Mouse (Mus musculus) layer of hippocampus, adult 9-11 months (tissue): ENCODE results near the gene Ugt2a1.
"Not testable (repeated sequence)": the region's sequence is repeated elsewhere in the genome, so short reads cannot be mapped to it uniquely, and the experiment has no call there.

Source experiments
- DNase-seq: peaks from one replicate; pipeline ENCODE4 v3.0.0; 2022

Gene Ugt2a1

DNA sequence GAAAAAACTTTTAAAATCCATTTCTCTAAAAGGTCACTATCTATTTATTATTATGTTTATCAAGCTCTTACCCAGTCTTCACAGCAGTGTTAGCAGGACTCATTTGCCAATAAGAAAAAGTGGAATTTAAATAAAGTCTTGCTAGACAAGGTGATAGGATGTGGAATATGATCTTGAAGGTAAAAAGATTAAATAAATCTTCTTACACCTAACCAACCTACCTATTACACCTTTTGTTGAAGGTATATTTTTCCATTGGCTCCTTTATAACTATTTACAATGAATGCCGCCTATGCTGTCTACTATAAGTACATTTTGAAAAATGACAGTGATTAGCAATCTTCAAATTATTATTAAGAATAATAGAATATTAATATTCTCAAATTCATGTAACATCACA, at the start of gene Ugt2a1:
TSS of gene Ugt2a1 (minus strand) at position 101 of the 400 bp plus-strand sequence.
- no peak for DNase-seq

DNA sequence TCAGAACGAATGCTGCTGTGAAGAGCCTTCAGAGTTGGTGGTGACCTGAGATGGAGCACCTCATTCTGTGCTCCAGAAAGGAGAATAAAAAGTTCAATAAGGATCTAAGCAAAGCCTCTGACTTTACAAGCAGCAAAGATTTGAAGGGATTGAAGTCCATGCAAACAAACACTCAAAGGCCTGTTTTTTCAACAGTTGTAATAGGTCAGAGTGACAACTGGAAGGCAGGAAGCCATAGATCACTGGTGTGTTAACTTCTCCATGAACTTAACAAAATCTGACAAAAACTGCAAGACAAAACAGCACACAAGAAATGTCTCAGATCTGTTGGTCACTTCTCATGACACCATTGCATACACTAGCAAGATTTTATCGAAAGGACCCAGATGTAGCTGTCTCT, 47.4 kb upstream of the Ugt2a1 start, which contains the start of gene Sult1b1:
TSS of gene Sult1b1 (minus strand) at position 85 of the 400 bp plus-strand sequence.
- no peak for DNase-seq

- DNase-seq, result no peak
Measured at GRCm38 (mm10) chr5:87535994-87536644, 45.4 kb upstream of the Ugt2a1 start.

DNA sequence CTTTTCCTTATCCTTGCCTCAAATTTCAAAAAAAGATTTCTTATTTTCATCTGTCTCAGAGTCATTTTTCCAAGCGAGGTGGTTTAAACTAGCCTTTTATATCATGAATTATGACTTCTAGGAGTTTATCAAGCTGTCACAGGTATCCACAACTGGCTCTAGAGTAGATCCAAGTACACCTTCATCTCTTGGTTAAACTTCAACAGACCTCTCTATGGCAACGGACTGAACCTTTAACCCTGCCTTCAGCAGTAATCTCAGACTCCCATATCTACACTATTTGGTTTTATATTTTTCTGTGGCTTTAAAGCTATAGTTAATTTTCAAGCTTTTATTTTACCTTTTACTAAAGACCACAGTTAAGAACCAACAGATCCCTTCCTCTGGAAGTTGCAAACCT, 41.6 kb upstream of the Ugt2a1 start:
- DNase-seq, result no peak

GRCm38 (mm10) chr5:87523561-87523960, 32.9 kb upstream of the Ugt2a1 start:
- DNase-seq, result not testable (repeated sequence)

- DNase-seq, result no peak
Measured at GRCm38 (mm10) chr5:87505776-87506458, 15.2 kb upstream of the Ugt2a1 start.

- DNase-seq, result no peak
Measured at GRCm38 (mm10) chr5:87502687-87503086, 12.0 kb upstream of the Ugt2a1 start.

DNA sequence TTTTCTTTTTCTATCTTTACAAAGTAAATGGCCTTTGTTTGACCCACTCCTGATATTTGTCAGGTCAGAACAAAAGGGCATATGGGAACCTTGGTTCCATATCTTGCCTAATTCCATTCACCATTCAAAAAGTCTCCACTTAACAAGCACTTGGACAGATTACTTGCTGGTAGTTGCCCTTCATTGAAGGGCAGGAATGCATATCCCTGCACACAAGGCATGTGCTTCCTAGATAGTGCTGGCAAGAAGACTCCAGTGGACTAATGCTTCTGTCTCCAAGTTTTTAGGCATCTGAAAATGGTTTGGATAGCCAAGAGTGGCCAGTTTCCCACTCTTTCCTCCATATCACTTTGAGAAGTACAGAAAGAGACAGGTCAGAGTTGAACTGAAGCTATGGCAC, 8.7 kb upstream of the Ugt2a1 start:
- no peak for DNase-seq

DNA sequence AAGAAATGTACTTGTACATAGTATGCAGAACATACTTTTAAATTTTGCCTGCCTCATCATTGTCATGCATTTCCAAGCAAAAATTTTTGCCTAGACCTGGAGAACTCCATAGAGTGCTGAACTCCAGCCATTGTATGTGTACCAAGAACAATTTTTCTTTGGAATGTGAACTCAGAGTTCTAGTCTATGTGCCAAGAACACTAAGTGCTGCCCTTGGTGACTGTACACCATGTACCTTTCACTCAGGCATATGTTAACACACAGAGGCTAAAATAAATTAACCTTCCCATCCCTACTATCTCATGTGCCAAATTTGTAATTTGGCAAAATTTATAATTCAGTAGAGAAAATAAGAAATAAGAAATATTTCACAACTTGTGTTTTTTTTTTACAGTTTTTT, 8.3 kb upstream of the Ugt2a1 start:
- DNase-seq, result no peak

DNA sequence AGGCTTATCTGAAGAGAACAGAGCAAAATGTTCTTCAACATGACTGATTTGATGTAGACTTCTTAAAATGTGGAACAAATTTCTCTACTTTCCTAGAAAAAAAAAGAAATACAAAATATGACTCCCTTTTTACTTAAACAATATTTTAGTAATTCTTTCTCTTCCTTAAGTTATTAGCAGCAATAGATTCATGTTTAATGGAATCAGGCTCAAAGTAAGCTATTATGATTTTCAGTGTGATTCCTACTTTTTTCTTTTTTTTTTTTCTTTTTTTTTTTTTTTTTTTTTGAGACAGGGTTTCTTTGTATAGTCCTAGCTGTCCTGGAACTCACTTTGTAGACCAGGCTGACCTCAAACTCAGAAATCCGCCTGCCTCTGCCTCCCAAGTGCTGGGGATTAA, 4.0 kb downstream of the Ugt2a1 start, which contains the start of gene Gm43638:
TSS of gene Gm43638 (minus strand) at position 101 of the 400 bp plus-strand sequence.
- not testable (repeated sequence) for DNase-seq

- DNase-seq, result no peak
Measured at GRCm38 (mm10) chr5:87482160-87482559, 8.5 kb downstream of the Ugt2a1 start, which contains the start of gene Ugt2a2. Gene Ugt2a2, minus strand, starts transcription at chr5:87482260.

DNA sequence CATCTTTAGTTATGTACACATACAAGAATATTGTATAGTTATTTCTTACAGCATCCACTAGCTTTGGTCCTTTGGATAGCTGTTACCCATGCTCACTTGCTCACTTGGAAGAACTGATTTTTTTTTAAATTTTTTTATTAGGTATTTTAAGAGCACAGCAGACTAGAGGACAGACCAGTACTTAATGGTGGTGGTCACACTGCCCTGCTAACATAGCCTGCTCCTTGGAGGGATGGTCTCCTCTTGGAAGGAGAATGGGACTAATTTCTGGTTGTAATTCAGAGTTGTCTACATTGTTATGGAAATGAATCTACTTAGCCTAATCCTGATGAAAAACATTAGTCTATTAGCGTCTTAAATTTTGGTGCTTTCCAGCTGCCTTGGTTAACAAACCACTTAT, 31.9 kb downstream of the Ugt2a1 start:
- DNase-seq, result no peak

DNA sequence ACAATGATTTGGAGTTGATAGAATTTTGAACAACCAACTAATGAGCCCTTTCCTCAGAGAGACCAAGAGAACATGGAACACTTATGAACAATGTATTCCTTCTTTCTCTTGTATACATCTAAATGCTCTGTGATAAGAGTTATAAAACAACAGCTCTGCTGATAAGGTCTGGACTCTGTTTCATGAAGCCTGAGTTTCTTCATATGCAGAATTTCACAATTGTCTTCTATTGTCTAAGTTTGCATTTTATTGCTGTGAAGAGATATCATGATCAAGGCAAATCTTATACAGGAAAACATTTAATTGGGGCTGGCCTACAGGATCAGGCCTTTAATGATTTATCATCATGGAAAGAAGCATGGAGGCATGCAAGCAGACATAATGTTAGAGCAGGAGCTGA, 33.0 kb downstream of the Ugt2a1 start:
- no peak for DNase-seq

GRCm38 (mm10) chr5:87456216-87456850, 34.3 kb downstream of the Ugt2a1 start:
- DNase-seq, result no peak

- no peak for DNase-seq
Measured at GRCm38 (mm10) chr5:87455519-87455918, 35.2 kb downstream of the Ugt2a1 start.

GRCm38 (mm10) chr5:87452514-87452913, 38.2 kb downstream of the Ugt2a1 start:
- DNase-seq, result not testable (repeated sequence)

GRCm38 (mm10) chr5:87436264-87436663, 54.4 kb downstream of the Ugt2a1 start:
- DNase-seq, result no peak

DNA sequence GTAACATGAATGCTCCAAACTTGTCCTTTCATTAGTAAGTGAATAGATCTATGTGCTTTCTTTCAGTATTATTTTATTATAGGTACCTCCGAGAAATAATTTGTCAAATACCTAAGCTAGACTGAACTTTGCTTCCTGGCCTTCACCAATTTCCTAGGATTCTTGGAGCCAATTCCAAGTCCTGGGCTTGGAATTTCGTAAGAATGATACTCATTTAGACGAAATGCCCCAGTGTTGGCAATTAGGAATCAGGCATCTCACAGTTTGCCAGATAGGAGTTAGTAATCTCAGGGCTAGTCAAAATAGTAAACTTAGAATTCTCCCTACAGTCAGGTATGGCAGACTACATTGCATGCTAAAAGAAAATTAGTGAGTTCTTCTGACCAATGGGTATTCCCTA, 65.0 kb downstream of the Ugt2a1 start:
- no peak for DNase-seq

- not testable (repeated sequence) for DNase-seq
Measured at GRCm38 (mm10) chr5:87424041-87424440, 66.6 kb downstream of the Ugt2a1 start, which contains the start of gene Ugt2b38. Gene Ugt2b38, minus strand, starts transcription at chr5:87424203.
